Mouse (Mus musculus) olfactory bulb, adult 2 months (tissue): ENCODE measurements around the gene Map4k3. TPM values are rescaled to one million over a fixed set of nuclear protein-coding genes. Genes with fewer than 3 reads are reported as not detected.

Experiments
- H3K27ac ChIP-seq: fragments of 200-500 bp; 2 replicates; pipeline ENCODE4 v1.5.1; 2012; ENCODE audit warnings: low read depth, low read length; ENCODE audit not compliant: insufficient read depth
- H3K4me1 ChIP-seq: fragments of 200-500 bp; 2 replicates; pipeline ENCODE4 v1.6.1; 2012; ENCODE audit warnings: low read length; ENCODE audit not compliant: control insufficient read depth, insufficient read depth
- H3K4me3 ChIP-seq: fragments of 200-500 bp; 2 replicates; pipeline ENCODE4 v1.5.1; 2012; ENCODE audit warnings: mild to moderate bottlenecking, low read depth, low read length, moderate library complexity; ENCODE audit not compliant: insufficient read depth
- CTCF ChIP-seq: fragments of 200-500 bp; IDR thresholded peaks from 2 replicates; pipeline ENCODE4 v1.5.1; 2012; ENCODE audit warnings: low read depth, mild to moderate bottlenecking, low read length, moderate library complexity; ENCODE audit not compliant: insufficient read depth
- POLR2A ChIP-seq: fragments of 200-500 bp; IDR thresholded peaks from 2 replicates; pipeline ENCODE4 v1.6.1; 2012; ENCODE audit warnings: mild to moderate bottlenecking, low read depth, low read length, moderate library complexity; ENCODE audit not compliant: insufficient read depth
- WGBS: fragments of 180-500 bp; shearing (Covaris S2); methylation state at CpG from one replicate; pipeline ENCODE4 v1.1.7; 2018; 5-methylcytosine and 5-hydroxymethylcytosine counted together
- polyA plus RNA-seq: library from polyadenylated mRNA; stranded (reverse); fragments of >200 nt; gene quantifications from 2 replicates; pipeline ENCODE4 v1.2.4, GENCODE M21; 2012; ENCODE audit warnings: low replicate concordance; ENCODE audit not compliant: missing spikeins, insufficient read depth, insufficient read length

The Map4k3 gene
- polyA plus RNA-seq, 1 experiment, result not detected

DNA sequence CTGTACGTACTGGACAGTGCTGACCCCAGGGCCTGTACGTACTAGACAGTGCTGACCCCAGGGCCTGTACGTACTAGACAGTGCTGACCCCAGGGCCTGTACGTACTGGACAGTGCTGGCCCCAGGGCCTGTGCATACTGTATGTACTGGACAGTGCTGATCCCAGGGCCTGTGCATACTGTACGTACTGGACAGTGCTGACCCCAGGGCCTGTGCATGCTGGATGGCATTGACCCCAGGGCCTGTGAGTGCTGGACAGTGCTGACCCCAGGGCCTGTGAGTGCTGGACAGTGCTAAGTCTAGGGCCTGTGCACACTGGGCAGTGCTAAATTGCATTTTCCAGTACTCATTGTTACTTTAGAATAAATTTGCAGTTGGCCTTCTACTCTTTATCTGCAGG, 31.3 kb downstream of the Map4k3 start:
- TF ChIP-seq POLR2A (no peak), CTCF (no peak)
- no peak overlapping the region for H3K4me3 ChIP-seq
- H3K27ac ChIP-seq, result no peak overlapping the region
- H3K4me1 ChIP-seq, result peaks cover 12% of the 10 kb centered on the region; the same call in 1 of the 2 replicates
- 98% methylated on average over 5 of the region's 5 CpGs for WGBS

DNA sequence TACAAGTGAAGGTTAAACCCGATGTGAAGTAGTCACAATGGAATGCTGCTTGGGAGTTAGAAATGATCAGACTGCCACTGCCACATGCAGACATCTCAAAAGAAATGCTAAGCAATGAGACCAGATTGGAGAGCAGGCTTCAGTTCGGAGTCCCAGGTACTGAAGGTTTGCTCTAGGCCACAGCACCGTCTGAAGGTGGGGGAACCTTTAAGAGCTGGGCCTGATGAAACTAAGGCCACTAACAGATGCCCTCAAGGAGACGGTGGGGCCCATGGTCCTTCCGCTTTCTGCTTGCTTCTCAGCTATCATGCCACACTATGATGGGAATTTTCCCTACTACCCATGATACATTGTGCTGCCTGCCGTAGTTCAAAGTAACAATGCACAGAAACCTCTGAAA, 32.1 kb downstream of the Map4k3 start:
- no peak overlapping the region for H3K4me3 ChIP-seq
- TF ChIP-seq CTCF (no peak), POLR2A (no peak)
- no peak overlapping the region for H3K27ac ChIP-seq
- peaks cover 13% of the 10 kb centered on the region; the same call in 1 of the 2 replicates for H3K4me1 ChIP-seq
- WGBS, result 93% methylated on average over 6 of the region's 6 CpGs

GRCm38 (mm10) chr17:80693707-80694106, 34.6 kb downstream of the Map4k3 start:
- Histone ChIP-seq H3K4me1 (peaks cover 17% of the 10 kb centered on the region; the same call in 1 of the 2 replicates), H3K4me3 (no peak overlapping the region), H3K27ac (no peak overlapping the region)
- TF ChIP-seq CTCF, result no peak
- no peak for TF ChIP-seq POLR2A
- 75% methylated on average over 7 of the region's 7 CpGs for WGBS

GRCm38 (mm10) chr17:80692183-80692582, 36.1 kb downstream of the Map4k3 start:
- H3K4me1 ChIP-seq, result peaks cover 13% of the 10 kb centered on the region; the same call in 1 of the 2 replicates
- WGBS, result 91% methylated on average over 13 of the region's 13 CpGs
- no peak overlapping the region for H3K27ac ChIP-seq
- H3K4me3 ChIP-seq, result no peak overlapping the region
- TF ChIP-seq POLR2A (no peak), CTCF (no peak)

- Histone ChIP-seq H3K4me1 (peaks cover 9% of the 10 kb centered on the region; the same call in 1 of the 2 replicates), H3K4me3 (no peak overlapping the region), H3K27ac (no peak overlapping the region)
- 95% methylated on average over 11 of the region's 11 CpGs for WGBS
- no peak for TF ChIP-seq POLR2A
- no peak for TF ChIP-seq CTCF
These were observed 39.6 kb downstream of the Map4k3 start for GRCm38 (mm10) chr17:80688701-80689100.

GRCm38 (mm10) chr17:80686066-80686465, 42.2 kb downstream of the Map4k3 start:
- 0 out of 2 replicates have a peak, but pooled peaks cover 7% of the 10 kb centered on the region for H3K4me1 ChIP-seq
- WGBS, result 88% methylated on average over 5 of the region's 5 CpGs
- TF ChIP-seq POLR2A, result no peak
- TF ChIP-seq CTCF, result no peak
- H3K4me3 ChIP-seq, result no peak overlapping the region
- no peak overlapping the region for H3K27ac ChIP-seq

- no peak overlapping the region for H3K27ac ChIP-seq
These were observed 44.3 kb downstream of the Map4k3 start for GRCm38 (mm10) chr17:80683821-80684576.

GRCm38 (mm10) chr17:80683041-80683440, 45.2 kb downstream of the Map4k3 start:
- Histone ChIP-seq H3K4me3 (no peak overlapping the region), H3K27ac (no peak overlapping the region), H3K4me1 (0 out of 2 replicates have a peak, but pooled peaks cover 3% of the 10 kb centered on the region)
- TF ChIP-seq CTCF (no peak), POLR2A (no peak)
- WGBS, result 88% methylated on average over 5 of the region's 5 CpGs

More at GRCm38 (mm10) chr17:80683821-80684576, 44.3 kb downstream of the Map4k3 start:
- no peak overlapping the region for H3K4me3 ChIP-seq
- H3K4me1 ChIP-seq, result 0 out of 2 replicates have a peak, but pooled peaks cover 3% of the 10 kb centered on the region
- TF ChIP-seq CTCF (no peak), POLR2A (no peak)
- WGBS, result 71% methylated on average over 6 of the region's 6 CpGs

DNA sequence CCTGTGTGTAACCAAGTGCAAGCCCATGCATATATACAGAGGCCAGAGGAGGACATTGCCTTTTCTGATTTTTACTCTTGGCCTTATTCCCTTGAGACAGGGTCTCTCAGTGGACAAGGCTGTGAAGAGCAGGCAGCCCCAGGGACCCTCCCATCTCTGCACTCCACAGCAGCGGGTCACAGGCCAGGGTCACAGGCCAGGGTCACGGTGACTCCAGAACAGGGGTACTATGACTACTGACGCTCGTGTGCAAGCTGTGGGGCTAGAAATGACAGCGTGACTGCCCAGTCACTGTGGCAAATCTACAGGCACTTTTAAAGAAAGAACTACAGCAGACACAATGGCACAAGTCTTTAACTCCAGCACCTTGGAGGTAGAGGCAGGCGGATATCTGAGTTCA, 50.1 kb downstream of the Map4k3 start:
- H3K27ac ChIP-seq, result no peak overlapping the region
- no peak for TF ChIP-seq POLR2A
- no peak for TF ChIP-seq CTCF
- 85% methylated on average over 6 of the region's 6 CpGs for WGBS
- no peak overlapping the region for H3K4me3 ChIP-seq
- H3K4me1 ChIP-seq, result 0 out of 2 replicates have a peak, but pooled peaks cover 3% of the 10 kb centered on the region
